Mouse (Mus musculus) embryo, embryonic 9.5 days (tissue): Measurements from ENCODE around the gene Glis1.

Experiments used
- DNase-seq: peaks from one replicate; pipeline ENCODE4 v3.0.0-alpha.2; 2017; ENCODE audit errors: extremely low spot score

Gene Glis1

DNA sequence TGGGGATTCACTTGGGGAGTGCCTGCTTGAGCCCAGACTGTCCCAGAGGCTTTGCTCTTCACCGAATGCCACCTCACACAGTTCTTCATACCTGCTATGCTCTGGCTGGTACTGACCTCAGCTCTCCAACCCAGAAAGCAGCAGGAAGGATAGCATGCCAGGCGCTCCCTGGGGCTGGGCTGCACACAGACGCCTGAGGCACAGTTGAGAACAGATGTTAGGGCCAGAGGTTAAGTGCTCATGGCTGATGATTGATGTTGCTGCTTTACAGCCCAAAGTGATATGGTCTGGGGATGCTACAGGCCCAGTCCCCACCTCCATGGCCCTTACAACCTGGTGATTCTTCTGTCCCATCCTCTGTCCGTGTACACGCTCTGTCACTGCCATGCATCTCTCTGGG, 190.6 kb downstream of the Glis1 start:
- DNase-seq, result peak; percentile 60

DNA sequence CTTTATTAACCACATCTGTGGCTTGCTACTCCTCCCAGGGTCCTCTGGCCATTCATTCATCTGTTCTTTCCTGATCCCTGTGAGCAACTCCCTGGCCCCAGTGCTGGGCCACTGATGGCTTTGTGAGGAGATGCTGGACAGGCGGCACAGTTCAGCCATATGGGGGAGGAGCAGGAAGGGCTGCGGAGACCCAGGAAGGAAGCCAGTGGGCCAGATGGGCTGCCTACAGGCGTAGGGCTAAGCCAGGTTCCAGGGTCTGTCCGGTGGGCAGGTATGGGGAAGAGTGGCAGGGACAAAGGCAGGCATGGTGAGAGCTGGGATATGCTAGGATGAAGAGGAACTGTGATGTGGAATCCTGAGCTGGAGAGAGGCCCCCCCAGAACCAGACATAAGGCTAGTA, 193.8 kb downstream of the Glis1 start:
- no peak for DNase-seq

DNA sequence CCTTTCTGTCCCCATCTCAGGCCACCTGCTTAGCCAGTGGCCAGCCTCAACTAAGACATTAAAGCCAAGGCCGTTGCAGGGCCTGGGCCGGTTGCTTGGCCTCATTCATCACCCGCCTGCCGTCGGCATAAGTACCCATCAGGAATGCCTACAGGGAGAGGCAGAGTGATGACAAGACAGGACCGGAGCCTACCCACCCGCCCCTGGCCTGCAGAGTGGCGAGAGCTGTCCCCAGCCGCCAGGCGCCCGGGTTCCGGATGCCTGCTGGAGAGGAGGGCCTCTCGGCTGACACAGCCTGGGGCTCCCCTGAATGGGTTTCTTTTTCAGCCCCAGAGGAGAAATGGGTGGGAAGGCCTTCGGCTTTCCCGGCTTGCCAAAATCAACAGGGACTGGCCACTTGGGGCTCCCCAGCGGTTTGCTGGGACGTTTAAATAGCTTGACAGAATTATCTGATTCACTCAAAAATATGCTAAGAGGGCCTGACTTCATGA, 194.6 kb downstream of the Glis1 start:
- DNase-seq, result no peak

DNA sequence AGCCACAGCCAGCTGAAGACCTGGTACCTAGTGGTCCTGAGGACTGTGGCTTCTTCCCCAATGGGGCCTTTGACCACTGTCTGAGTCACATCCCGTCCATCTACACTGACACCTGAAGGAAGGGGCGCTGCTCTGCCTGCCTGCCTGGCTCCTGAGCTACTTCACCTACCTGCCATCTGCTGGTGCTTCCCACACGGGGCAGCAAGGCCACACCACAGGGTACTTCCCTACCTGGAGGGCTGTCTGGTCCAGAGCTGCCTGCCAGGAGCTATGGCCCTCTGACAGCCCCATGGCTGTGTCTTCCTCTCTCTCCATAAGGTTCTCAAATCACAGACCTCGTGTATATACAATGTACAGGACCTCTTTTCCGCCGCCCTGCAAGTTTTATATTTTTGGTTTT, 200.2 kb downstream of the Glis1 start:
- no peak for DNase-seq

DNA sequence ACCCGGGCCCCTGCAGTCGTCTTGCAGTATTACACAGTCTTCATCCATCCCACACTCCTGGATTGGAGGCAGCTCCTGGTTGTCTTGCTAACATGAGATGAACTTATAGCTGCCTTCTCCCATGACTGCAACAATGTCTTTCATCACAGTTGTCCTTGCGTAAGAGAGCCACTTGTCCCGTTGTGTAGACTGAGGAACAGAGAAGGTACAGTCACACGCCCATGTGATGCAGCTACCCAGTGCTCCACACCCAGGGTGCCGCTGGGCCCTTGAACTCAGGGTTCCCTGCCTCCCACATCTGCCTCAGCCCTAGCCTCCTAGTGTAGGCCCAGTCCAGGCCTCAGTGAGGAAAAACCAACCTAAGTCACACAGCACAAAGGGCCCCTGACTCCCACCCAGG, 201.7 kb downstream of the Glis1 start:
- DNase-seq, result no peak

GRCm38 (mm10) chr4:107637670-107638069, 203.3 kb downstream of the Glis1 start:
- peak; percentile 34 for DNase-seq

DNA sequence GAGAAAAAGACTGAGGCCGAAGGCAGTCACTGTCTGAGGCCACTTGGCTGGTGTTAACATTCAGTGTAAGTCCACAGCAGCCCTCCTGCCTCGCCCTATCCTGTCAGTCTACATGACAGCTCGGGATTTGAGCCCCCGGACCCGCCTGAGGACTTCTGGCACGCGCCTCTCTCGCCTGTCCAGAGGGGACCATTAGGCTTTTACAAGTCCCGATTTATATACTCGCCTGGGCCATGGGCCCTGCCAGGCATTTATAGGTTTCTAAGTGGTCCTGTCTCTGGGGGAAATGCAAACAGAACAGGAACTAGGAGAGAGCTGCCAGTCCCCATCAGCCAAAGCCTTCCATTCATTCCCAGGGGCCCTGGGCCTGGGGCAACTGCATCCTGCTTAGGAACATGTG, 203.9 kb downstream of the Glis1 start:
- DNase-seq, result no peak

- no peak for DNase-seq
Measured at GRCm38 (mm10) chr4:107641624-107642023, 207.2 kb downstream of the Glis1 start.

- no peak for DNase-seq
Measured at GRCm38 (mm10) chr4:107648959-107649485, 214.6 kb downstream of the Glis1 start.

DNA sequence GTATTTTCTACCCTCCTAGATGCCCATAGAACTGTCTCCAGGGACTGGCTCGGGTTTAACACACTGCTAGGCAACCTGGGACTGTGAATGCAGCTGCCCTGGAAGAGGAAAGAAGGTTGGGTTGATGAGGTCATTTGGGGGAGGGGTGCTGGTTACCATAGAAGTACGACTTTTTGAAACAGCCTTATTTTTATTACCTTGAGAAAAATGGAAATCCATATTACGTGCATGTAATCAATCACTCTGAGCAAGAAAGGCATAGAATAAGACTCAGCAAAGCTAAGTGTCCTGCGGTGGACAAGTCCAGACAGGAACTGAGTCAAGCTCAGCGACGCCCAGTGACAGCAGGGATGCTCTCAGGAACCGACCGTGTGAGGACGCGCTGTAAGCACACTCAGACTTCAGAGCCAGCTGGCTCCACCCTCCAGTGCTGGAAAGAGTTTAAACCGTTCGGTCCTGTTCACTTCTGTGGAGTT, 216.7 kb downstream of the Glis1 start:
- peak; percentile 31 for DNase-seq

GRCm38 (mm10) chr4:107652598-107653279, 218.3 kb downstream of the Glis1 start:
- peak; percentile 84 for DNase-seq

DNA sequence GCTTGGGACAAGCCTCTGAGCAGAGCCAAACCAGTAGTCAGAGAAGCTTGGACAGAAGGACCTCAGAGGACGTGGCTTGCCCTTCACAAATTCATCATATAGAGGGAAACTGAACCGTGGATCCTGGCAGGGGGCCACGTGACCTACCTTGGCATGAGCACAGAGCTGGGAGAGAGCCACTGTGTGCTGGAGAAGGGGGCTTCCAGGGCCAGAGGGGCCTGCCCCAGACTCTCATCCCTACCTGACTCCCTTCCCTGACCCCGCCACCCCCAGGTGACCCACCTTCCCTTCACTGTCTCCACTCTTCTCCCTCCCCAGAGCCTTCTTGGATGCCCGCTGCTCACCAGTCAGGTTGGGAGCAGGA, 218.9 kb downstream of the Glis1 start:
- DNase-seq, result no peak

- DNase-seq, result no peak
Measured at GRCm38 (mm10) chr4:107660649-107661048, 226.3 kb downstream of the Glis1 start.

- no peak for DNase-seq
Measured at GRCm38 (mm10) chr4:107668514-107668913, 234.1 kb downstream of the Glis1 start.

DNA sequence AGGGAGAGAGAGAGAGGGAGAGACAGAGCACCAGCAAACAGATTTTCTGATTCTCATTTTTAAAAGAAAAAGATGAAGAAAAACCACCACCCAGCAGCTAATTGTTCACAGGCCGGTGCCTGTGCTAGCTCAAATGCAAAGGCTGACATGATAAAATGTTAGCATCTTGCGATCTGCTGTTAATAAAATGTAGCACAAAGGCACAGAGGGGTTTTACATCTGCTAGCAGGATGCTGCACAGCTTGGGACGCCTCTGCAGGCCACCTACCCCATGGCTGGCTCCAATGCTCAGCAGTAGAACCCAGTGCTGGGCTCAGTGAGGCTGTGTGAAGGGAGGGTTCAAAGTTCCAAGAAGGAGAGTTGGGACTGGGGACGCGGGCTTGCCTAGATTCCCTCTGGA, 236.3 kb downstream of the Glis1 start:
- no peak for DNase-seq

DNA sequence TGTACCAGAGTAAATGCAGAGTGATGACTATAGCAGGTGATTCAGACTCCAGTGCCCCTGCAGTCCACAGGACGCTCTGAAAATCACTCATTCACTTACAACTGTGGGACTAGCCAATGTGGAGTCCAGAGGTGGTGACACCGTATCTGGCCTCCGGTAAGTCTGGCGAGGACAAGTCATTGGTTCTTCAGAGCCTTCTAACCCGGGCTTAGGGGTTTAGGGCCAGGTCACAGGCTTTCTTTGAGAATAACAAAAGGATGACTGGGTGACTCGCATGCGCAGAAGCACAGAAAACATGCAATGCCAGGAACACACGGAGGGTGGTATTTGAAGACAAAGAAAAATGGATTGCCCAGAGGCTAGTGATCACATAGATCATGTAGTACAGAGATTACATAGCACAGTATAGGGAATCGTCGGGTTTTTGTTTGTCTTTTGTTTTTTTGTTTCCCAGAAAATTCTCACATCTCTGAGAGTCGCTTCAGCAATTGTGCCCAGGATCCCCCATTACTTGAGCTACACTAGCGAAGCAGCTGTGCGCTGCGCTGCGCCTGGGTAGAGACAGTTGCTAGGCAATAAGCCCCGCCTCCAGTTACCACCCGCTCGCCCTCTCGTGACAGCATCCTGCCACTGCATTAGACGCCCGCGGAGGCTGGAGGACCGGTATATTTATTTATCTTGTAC, 239.4 kb downstream of the Glis1 start:
- DNase-seq, result peak; percentile 89

GRCm38 (mm10) chr4:107674322-107674644, 239.9 kb downstream of the Glis1 start:
- no peak for DNase-seq

DNA sequence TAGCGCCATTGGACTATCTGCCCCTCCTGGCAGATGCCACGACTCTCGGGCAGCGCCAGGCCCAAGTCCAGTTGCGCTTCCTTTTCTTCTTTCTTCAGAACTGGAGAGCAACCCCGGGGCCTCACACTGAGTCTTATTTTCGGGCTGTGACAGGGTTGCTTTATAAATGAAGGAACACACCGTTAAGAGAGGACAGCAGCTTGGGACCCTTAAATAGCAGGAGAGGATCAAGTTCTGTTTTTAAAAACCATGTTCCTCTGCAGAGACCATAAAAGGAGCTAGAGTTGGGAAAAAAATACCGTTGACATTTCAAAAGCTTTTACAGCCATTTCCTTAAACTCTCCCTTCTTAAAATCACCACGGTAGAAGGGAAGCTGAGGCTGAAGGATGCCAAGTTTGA, 241.3 kb downstream of the Glis1 start:
- no peak for DNase-seq

- DNase-seq, result peak; percentile 34
Measured at GRCm38 (mm10) chr4:107680311-107681098, 246.1 kb downstream of the Glis1 start.

GRCm38 (mm10) chr4:107681099-107681849, 246.9 kb downstream of the Glis1 start:
- peak; percentile 15 for DNase-seq

- DNase-seq, result no peak
Measured at GRCm38 (mm10) chr4:107683006-107683756, 248.8 kb downstream of the Glis1 start.
